Mouse (Mus musculus): ENCODE data around the gene Tnfrsf25.

DNA sequence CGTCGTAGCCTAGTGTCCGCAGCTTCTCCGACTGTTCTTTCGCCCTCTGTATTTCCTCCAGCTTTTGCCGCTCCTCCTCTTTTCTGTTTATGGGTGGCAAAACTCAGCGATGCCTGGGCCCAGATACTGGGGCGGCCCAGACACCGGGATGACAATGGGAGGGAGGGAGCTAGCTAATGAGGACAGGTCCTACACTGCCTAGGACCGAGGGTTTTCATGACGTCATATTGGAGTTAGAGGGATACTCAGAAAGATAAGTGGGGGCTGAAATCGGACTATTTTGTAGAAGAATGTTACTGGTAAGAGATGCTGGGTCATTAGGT is 5.4 kb downstream of the Tnfrsf25 start:
- TF ChIP-seq FLI1 (IDR thresholded peaks at IDR 0.05; ENCODE audit: low read length), result no peak
- TF ChIP-seq GATA1 (IDR thresholded peaks at IDR 0.05; ENCODE audit: borderline replicate concordance, low read length), result no peak

All from megakaryocyte, embryonic 14.5 days (primary cell).